Mouse (Mus musculus): ENCODE measurements around the gene Cntn4. TPM values are rescaled to one million over a fixed set of nuclear protein-coding genes. Genes with fewer than 3 reads are reported as not detected.

Gene Cntn4
- polyA plus RNA-seq, 1 experiment from 2014 or later, result 0.99 TPM

DNA sequence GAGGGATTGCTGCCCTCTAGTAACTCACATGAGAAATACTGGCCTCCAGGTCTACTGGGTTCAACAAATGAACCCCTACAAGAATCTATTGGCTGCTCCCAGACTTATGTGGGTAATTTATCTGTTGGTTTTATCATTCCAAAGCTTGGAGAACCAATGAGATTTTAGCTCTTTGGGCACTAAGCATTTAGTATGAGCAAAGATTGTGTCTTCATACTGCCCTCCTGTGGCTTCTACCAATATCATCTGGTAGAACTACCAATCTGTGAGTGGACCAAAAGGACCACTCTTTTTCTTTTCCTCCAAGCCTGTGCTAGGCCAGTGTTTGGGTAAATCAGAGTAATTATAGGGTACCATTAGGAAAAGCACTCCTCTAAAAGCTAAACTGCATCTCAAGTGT, 866.0 kb downstream of the Cntn4 start:
- DNase-seq (ENCODE audit: low spot score) (no peak), ATAC-seq (replicated peaks; ENCODE audit: low FRiP score) (no peak)
- H3K4me1 ChIP-seq (replicated peaks; ENCODE audit: control insufficient read depth, insufficient read depth, low read length), result no peaks in the 10 kb centered on the region
- H3K27me3 ChIP-seq (replicated peaks; ENCODE audit: control insufficient read depth, insufficient read depth, low read length), result no peaks in the 10 kb centered on the region
- no peak overlapping the region for H3K27ac ChIP-seq (ENCODE audit: low read depth, low read length)
- no peaks in the 10 kb centered on the region for H3K9me3 ChIP-seq (ENCODE audit: control insufficient read depth, low read length)
- no peaks in the 10 kb centered on the region for H3K36me3 ChIP-seq (ENCODE audit: control insufficient read depth, insufficient read depth, low read length)
- no peak overlapping the region for H3K4me3 ChIP-seq (ENCODE audit: low read depth, low read length)
- no peak overlapping the region for H3K9ac ChIP-seq (ENCODE audit: low read depth, low read length)
- H3K4me2 ChIP-seq, result no peak overlapping the region

DNA sequence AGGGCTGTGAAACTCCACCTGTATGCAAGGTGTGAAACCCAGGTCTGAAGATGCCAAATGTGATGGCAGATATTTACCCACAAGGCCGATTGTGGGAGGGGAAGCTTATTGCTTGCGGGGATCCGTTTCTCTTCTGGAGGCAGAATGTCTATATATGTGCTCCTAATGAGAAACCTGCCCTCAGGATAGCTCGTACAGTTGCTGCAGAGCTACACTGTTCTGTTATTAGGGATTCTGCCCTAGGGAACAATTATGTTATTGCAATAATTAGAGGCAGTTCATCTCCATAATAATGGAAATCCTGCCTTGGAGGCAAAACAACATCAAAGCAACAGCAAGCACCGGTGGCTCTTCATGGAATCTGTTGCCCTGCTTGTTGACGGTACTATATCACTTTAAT, 884.2 kb downstream of the Cntn4 start:
- DNase-seq (ENCODE audit: low spot score), result no peak
- Histone ChIP-seq H3K9ac (ENCODE audit: low read depth, low read length) (no peak overlapping the region), H3K4me3 (ENCODE audit: low read depth, low read length) (no peak overlapping the region), H3K36me3 (ENCODE audit: control insufficient read depth, insufficient read depth, low read length) (no peaks in the 10 kb centered on the region), H3K9me3 (ENCODE audit: control insufficient read depth, low read length) (no peaks in the 10 kb centered on the region), H3K4me2 (no peak overlapping the region), H3K4me1 (replicated peaks; ENCODE audit: control insufficient read depth, insufficient read depth, low read length) (no peaks in the 10 kb centered on the region), H3K27ac (ENCODE audit: low read depth, low read length) (no peak overlapping the region), H3K27me3 (replicated peaks; ENCODE audit: control insufficient read depth, insufficient read depth, low read length) (no peaks in the 10 kb centered on the region)
- 81% methylated on average over 6 of the region's 6 CpGs for WGBS
- ATAC-seq (replicated peaks; ENCODE audit: low FRiP score), result no peak

DNA sequence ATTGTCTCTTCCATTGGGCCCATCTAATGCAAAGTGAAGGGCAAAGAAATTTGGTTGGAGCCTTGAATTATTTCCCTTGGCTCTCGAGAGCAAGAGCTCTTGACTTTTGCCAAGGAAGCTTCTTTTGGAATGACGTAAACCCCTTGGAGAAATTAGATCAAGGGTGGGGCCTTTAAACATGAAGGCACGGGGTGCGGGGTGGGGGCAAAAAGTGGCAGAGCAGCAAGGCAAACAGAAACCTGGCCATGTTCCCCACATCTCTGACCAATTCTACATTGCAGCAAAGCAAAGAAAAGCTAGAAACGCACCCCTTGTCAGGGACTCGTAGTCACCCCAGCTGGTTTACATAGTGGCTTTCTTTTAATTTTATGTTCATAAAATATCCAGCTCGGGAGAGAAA, 887.9 kb downstream of the Cntn4 start:
- Histone ChIP-seq H3K27ac (ENCODE audit: low read depth, low read length) (no peak overlapping the region), H3K36me3 (ENCODE audit: control insufficient read depth, insufficient read depth, low read length) (no peaks in the 10 kb centered on the region), H3K9me3 (ENCODE audit: control insufficient read depth, low read length) (no peaks in the 10 kb centered on the region), H3K27me3 (replicated peaks; ENCODE audit: control insufficient read depth, insufficient read depth, low read length) (no peaks in the 10 kb centered on the region), H3K9ac (ENCODE audit: low read depth, low read length) (no peak overlapping the region), H3K4me2 (no peak overlapping the region), H3K4me1 (replicated peaks; ENCODE audit: control insufficient read depth, insufficient read depth, low read length) (no peaks in the 10 kb centered on the region), H3K4me3 (ENCODE audit: low read depth, low read length) (no peak overlapping the region)
- 79% methylated on average over 7 of the region's 7 CpGs for WGBS
- DNase-seq (ENCODE audit: low spot score) (no peak), ATAC-seq (replicated peaks; ENCODE audit: low FRiP score) (no peak)

DNA sequence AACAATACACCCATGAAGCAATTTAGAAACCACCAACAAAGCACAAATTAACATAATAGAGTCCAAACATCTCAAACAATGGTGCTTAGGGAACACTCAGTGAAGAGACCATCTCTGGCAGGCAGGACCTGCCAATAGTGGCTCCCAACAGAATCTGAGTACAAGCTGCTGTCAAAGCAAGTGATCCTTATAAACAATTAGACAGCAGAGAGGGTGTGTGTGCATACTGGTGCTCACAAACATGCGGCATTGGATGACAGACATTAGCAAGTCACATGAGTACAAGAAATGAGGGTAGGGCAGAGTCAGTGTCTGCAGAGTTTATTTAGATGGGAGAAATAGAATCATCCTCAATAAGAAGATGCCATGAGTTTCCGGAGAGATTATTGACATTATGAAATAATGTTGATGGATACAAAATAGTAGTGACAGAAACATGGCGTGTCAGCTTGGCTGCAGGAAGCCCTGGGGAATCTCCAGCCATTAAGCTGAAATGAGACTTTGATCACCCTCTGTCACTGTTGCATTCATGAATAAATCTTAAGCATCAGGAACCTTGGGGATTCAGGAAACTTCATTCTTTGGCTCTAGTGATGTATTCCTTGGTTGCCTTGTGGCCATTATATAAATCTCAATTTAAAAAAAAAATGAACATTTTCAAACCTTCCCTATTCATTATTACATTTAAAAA, 888.5 kb downstream of the Cntn4 start:
- Histone ChIP-seq H3K36me3 (ENCODE audit: control insufficient read depth, insufficient read depth, low read length) (no peaks in the 10 kb centered on the region), H3K4me2 (no peak overlapping the region), H3K27ac (ENCODE audit: low read depth, low read length) (no peak overlapping the region), H3K9ac (ENCODE audit: low read depth, low read length) (no peak overlapping the region), H3K27me3 (replicated peaks; ENCODE audit: control insufficient read depth, insufficient read depth, low read length) (no peaks in the 10 kb centered on the region), H3K4me1 (replicated peaks; ENCODE audit: control insufficient read depth, insufficient read depth, low read length) (no peaks in the 10 kb centered on the region), H3K9me3 (ENCODE audit: control insufficient read depth, low read length) (no peaks in the 10 kb centered on the region), H3K4me3 (ENCODE audit: low read depth, low read length) (no peak overlapping the region)
- 92% methylated on average over 3 of the region's 3 CpGs for WGBS
- no peak for ATAC-seq (replicated peaks; ENCODE audit: low FRiP score)
- DNase-seq (ENCODE audit: low spot score), result no peak

DNA sequence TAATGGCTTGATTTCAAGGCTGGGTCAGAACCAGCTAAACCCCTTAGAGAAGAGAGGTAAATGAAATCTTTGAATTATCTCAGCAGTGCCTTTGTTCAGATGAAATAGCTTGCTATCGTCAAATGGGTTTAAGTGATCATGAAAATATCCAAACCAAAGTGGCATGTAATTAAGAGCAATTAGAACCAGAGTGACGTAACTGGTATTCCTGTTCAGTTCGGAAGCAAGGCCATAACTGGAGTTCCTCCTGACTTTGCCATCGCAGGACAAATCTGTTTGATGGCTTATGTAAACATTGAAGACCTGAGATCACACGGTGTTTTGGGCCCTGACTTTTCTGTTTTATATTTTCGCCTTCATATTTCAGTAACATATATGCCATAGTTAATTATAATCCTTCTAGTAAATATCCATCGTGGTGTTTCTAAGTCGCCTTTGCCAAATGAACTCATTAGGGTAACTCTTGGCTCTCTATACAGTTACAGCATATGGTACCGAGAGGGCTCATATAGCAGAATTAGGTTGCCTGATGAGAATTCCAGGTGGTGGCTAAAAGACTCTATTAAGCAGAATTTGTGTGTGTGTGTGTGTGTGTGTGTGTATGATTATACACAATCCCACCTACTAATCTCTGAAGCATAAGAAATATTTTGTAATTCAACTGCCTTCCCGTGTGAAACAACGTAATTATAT, 889.6 kb downstream of the Cntn4 start:
- DNase-seq (ENCODE audit: low spot score), result no peak
- Histone ChIP-seq H3K27ac (ENCODE audit: low read depth, low read length) (no peak overlapping the region), H3K4me1 (replicated peaks; ENCODE audit: control insufficient read depth, insufficient read depth, low read length) (no peaks in the 10 kb centered on the region), H3K27me3 (replicated peaks; ENCODE audit: control insufficient read depth, insufficient read depth, low read length) (no peaks in the 10 kb centered on the region), H3K9me3 (ENCODE audit: control insufficient read depth, low read length) (no peaks in the 10 kb centered on the region), H3K36me3 (ENCODE audit: control insufficient read depth, insufficient read depth, low read length) (no peaks in the 10 kb centered on the region), H3K9ac (ENCODE audit: low read depth, low read length) (no peak overlapping the region), H3K4me3 (ENCODE audit: low read depth, low read length) (no peak overlapping the region), H3K4me2 (no peak overlapping the region)
- ATAC-seq (replicated peaks; ENCODE audit: low FRiP score), result no peak
- 82% methylated on average over 11 of the region's 11 CpGs for WGBS

DNA sequence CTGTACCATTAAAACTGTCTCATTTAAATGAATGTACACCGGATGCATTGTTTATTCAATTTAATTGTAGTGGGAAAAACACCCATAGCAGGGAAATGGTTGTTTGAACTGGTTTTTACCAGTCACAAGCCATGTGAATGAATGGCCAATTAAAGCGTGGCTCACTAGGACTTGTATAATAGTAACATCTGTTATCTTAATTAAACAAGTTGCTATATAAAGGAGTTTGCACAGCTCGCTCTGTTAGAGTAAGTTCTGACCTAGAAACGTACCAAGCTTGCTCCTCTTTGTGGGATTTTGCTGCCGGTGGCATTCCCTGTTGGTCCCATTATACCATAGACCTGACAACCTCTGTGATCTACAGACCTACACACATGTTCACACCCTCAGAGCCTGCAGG, 902.7 kb downstream of the Cntn4 start:
- no peaks in the 10 kb centered on the region for H3K27me3 ChIP-seq (replicated peaks; ENCODE audit: control insufficient read depth, insufficient read depth, low read length)
- DNase-seq (ENCODE audit: low spot score), result no peak
- H3K36me3 ChIP-seq (ENCODE audit: control insufficient read depth, insufficient read depth, low read length), result no peaks in the 10 kb centered on the region
- ATAC-seq (replicated peaks; ENCODE audit: low FRiP score), result no peak
- 73% methylated on average over 5 of the region's 5 CpGs for WGBS
- no peaks in the 10 kb centered on the region for H3K9me3 ChIP-seq (ENCODE audit: control insufficient read depth, low read length)
- H3K4me3 ChIP-seq (ENCODE audit: low read depth, low read length), result no peak overlapping the region
- H3K4me1 ChIP-seq (replicated peaks; ENCODE audit: control insufficient read depth, insufficient read depth, low read length), result no peaks in the 10 kb centered on the region
- H3K27ac ChIP-seq (ENCODE audit: low read depth, low read length), result no peak overlapping the region
- H3K4me2 ChIP-seq, result no peak overlapping the region
- no peak overlapping the region for H3K9ac ChIP-seq (ENCODE audit: low read depth, low read length)

DNA sequence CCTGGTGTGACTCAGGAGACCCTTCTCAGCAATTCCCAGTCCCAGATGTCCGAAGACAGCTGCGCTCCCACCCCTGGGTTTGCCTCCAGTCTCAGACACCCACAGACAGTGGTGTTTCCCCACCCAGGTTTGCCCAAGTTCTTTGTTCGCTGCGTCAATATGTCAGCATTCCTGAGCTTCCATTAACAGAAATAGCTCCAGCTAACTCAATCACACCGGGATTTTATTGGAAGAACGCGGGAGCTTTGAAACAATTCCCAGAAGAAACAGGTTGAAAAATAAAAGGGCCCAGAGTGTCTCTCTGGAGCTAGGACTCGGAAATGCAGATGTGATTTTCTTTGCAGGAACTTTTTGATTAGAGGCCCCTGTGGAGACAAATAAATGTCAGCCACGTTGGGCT, 916.3 kb downstream of the Cntn4 start:
- ATAC-seq (replicated peaks; ENCODE audit: low FRiP score), result no peak

DNA sequence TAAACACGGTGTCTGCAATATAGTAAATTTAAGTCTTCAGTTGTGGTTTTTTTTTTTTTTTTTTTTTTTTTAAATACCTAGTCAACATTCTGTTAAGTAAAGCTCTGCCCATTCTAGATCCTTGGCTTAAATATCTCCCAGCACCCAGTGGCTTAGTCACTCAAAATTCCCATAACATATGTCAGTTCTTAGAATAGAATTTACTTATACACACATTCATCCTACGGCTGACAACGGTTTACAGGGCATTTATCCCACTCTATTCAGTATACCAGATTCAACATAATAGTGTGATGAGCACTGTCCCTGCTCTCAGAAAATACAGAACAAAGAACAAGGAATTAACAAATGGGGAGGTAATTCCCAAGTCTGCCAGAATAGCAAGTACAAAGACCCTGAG, 939.6 kb downstream of the Cntn4 start:
- Histone ChIP-seq H3K4me3 (ENCODE audit: low read depth, low read length) (no peak overlapping the region), H3K9me3 (ENCODE audit: control insufficient read depth, low read length) (no peaks in the 10 kb centered on the region), H3K9ac (ENCODE audit: low read depth, low read length) (no peak overlapping the region), H3K4me1 (replicated peaks; ENCODE audit: control insufficient read depth, insufficient read depth, low read length) (no peaks in the 10 kb centered on the region), H3K4me2 (no peak overlapping the region), H3K27me3 (replicated peaks; ENCODE audit: control insufficient read depth, insufficient read depth, low read length) (no peaks in the 10 kb centered on the region), H3K27ac (ENCODE audit: low read depth, low read length) (no peak overlapping the region), H3K36me3 (ENCODE audit: control insufficient read depth, insufficient read depth, low read length) (no peaks in the 10 kb centered on the region)
- no peak for DNase-seq (ENCODE audit: low spot score)
- no peak for ATAC-seq (replicated peaks; ENCODE audit: low FRiP score)
- 88% methylated on average over 3 of the region's 3 CpGs for WGBS

More for the DNA sequence above, 916.3 kb downstream of the Cntn4 start:
- Histone ChIP-seq H3K9ac (ENCODE audit: low read depth, low read length) (no peak overlapping the region), H3K9me3 (ENCODE audit: control insufficient read depth, low read length) (no peaks in the 10 kb centered on the region), H3K27ac (ENCODE audit: low read depth, low read length) (no peak overlapping the region), H3K27me3 (replicated peaks; ENCODE audit: control insufficient read depth, insufficient read depth, low read length) (no peaks in the 10 kb centered on the region), H3K36me3 (ENCODE audit: control insufficient read depth, insufficient read depth, low read length) (no peaks in the 10 kb centered on the region), H3K4me3 (ENCODE audit: low read depth, low read length) (no peak overlapping the region), H3K4me1 (replicated peaks; ENCODE audit: control insufficient read depth, insufficient read depth, low read length) (no peaks in the 10 kb centered on the region), H3K4me2 (no peak overlapping the region)
- WGBS, result 35% methylated on average over 9 of the region's 9 CpGs
- DNase-seq (ENCODE audit: low spot score), result no peak

DNA sequence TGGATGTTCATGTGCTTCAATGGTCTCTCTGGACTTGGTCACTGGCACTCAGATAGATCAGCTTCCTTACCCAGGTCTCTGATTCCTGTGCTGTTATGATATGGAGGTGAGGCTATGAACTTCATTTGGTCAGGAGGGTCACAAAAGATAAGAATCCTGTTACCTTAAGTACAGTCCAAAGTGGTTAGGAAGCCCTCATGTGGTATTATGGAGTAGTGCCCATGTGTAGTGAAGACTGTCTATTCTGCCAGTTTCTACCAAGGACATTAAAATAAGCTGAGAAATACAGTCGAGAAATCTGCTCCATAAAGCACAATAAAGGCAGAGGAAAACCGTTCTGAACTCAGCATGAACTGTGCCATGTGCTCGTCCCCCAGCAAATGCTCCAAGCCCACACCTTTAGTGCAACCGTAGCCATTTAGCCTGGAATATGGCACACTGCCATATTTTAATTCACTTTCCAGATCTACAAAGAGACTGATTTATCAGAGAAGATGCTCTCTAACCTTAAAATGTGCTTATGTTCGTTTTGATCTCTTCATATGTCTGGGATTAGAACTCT, 943.8 kb downstream of the Cntn4 start:
- WGBS, result 76% methylated on average over 5 of the region's 5 CpGs
- no peaks in the 10 kb centered on the region for H3K4me1 ChIP-seq (replicated peaks; ENCODE audit: control insufficient read depth, insufficient read depth, low read length)

More for the DNA sequence above, 943.8 kb downstream of the Cntn4 start:
- no peaks in the 10 kb centered on the region for H3K9me3 ChIP-seq (ENCODE audit: control insufficient read depth, low read length)
- H3K27me3 ChIP-seq (replicated peaks; ENCODE audit: control insufficient read depth, insufficient read depth, low read length), result no peaks in the 10 kb centered on the region
- no peaks in the 10 kb centered on the region for H3K36me3 ChIP-seq (ENCODE audit: control insufficient read depth, insufficient read depth, low read length)
- no peak overlapping the region for H3K27ac ChIP-seq (ENCODE audit: low read depth, low read length)
- H3K4me2 ChIP-seq, result no peak overlapping the region
- no peak for DNase-seq (ENCODE audit: low spot score)
- no peak overlapping the region for H3K9ac ChIP-seq (ENCODE audit: low read depth, low read length)
- ATAC-seq (replicated peaks; ENCODE audit: low FRiP score), result no peak
- no peak overlapping the region for H3K4me3 ChIP-seq (ENCODE audit: low read depth, low read length)

Data from liver, embryonic 11.5 days (tissue).